Mouse (Mus musculus): Measurements from ENCODE around the gene Gm20388. TPM values are rescaled to one million over a fixed set of nuclear protein-coding genes. Genes with fewer than 3 reads are reported as not detected.

Gene Gm20388
- polyA plus RNA-seq, 1 experiment: 10.6 TPM

- H3K27ac ChIP-seq (ENCODE audit: control insufficient read depth, insufficient read depth, low read depth, low read length, poor library complexity): no peak overlapping the region
- WGBS: 44% methylated on average over 12 of the region's 12 CpGs
- no peak for TF ChIP-seq POLR2A (IDR thresholded peaks at IDR 0.05; ENCODE audit: borderline replicate concordance, control insufficient read depth, low read depth, low read length)
- TF ChIP-seq CTCF (IDR thresholded peaks at IDR 0.05; ENCODE audit: control insufficient read depth, insufficient read depth, low read length): no peak
- H3K4me1 ChIP-seq (ENCODE audit: control insufficient read depth, insufficient read depth, low read length): peaks cover 3% of the 10 kb centered on the region; the same call in 1 of the 2 replicates
- H3K4me3 ChIP-seq (replicated peaks; ENCODE audit: control insufficient read depth, low read depth, low read length): no peak overlapping the region
Measured at GRCm38 (mm10) chr8:121850436-121850820, 1939.8 kb downstream of the Gm20388 start.

GRCm38 (mm10) chr8:121850821-121851470 lies 1940.3 kb downstream of the Gm20388 start:
- H3K27ac ChIP-seq (ENCODE audit: control insufficient read depth, insufficient read depth, low read depth, low read length, poor library complexity): no peak overlapping the region
- 2% methylated on average over 24 of the region's 24 CpGs for WGBS
- TF ChIP-seq POLR2A (IDR thresholded peaks at IDR 0.05; ENCODE audit: borderline replicate concordance, control insufficient read depth, low read depth, low read length) (peak; percentile 52; the same call in 1 of the 2 replicates), CTCF (IDR thresholded peaks at IDR 0.05; ENCODE audit: control insufficient read depth, insufficient read depth, low read length) (peak; percentile 99)
- H3K4me3 ChIP-seq (replicated peaks; ENCODE audit: control insufficient read depth, low read depth, low read length): peak overlapping the region; percentile 35
- peaks cover 3% of the 10 kb centered on the region; the same call in 1 of the 2 replicates for H3K4me1 ChIP-seq (ENCODE audit: control insufficient read depth, insufficient read depth, low read length)

- H3K4me3 ChIP-seq (replicated peaks; ENCODE audit: control insufficient read depth, low read depth, low read length): no peak overlapping the region
- TF ChIP-seq POLR2A (IDR thresholded peaks at IDR 0.05; ENCODE audit: borderline replicate concordance, control insufficient read depth, low read depth, low read length) (no peak), CTCF (IDR thresholded peaks at IDR 0.05; ENCODE audit: control insufficient read depth, insufficient read depth, low read length) (no peak)
- H3K27ac ChIP-seq (ENCODE audit: control insufficient read depth, insufficient read depth, low read depth, low read length, poor library complexity): no peak overlapping the region
Measured at GRCm38 (mm10) chr8:121851716-121852115, 1941.1 kb downstream of the Gm20388 start.

GRCm38 (mm10) chr8:121852464-121852863 lies 1941.8 kb downstream of the Gm20388 start:
- TF ChIP-seq CTCF (IDR thresholded peaks at IDR 0.05; ENCODE audit: control insufficient read depth, insufficient read depth, low read length) (no peak), POLR2A (IDR thresholded peaks at IDR 0.05; ENCODE audit: borderline replicate concordance, control insufficient read depth, low read depth, low read length) (no peak)
- WGBS: 46% methylated on average over 7 of the region's 7 CpGs
- peaks cover 2% of the 10 kb centered on the region; the same call in 1 of the 2 replicates for H3K4me1 ChIP-seq (ENCODE audit: control insufficient read depth, insufficient read depth, low read length)

More at GRCm38 (mm10) chr8:121851716-121852115, 1941.1 kb downstream of the Gm20388 start:
- H3K4me1 ChIP-seq (ENCODE audit: control insufficient read depth, insufficient read depth, low read length): peaks cover 2% of the 10 kb centered on the region; the same call in 1 of the 2 replicates
- 81% methylated on average over 7 of the region's 7 CpGs for WGBS

GRCm38 (mm10) chr8:121853586-121853985 lies 1942.9 kb downstream of the Gm20388 start:
- WGBS: 68% methylated on average over 2 of the region's 2 CpGs
- Histone ChIP-seq H3K27ac (ENCODE audit: control insufficient read depth, insufficient read depth, low read depth, low read length, poor library complexity) (no peak overlapping the region), H3K4me1 (ENCODE audit: control insufficient read depth, insufficient read depth, low read length) (peaks cover 2% of the 10 kb centered on the region; the same call in 1 of the 2 replicates), H3K4me3 (replicated peaks; ENCODE audit: control insufficient read depth, low read depth, low read length) (no peak overlapping the region)
- TF ChIP-seq POLR2A (IDR thresholded peaks at IDR 0.05; ENCODE audit: borderline replicate concordance, control insufficient read depth, low read depth, low read length) (no peak), CTCF (IDR thresholded peaks at IDR 0.05; ENCODE audit: control insufficient read depth, insufficient read depth, low read length) (no peak)

More at GRCm38 (mm10) chr8:121852464-121852863, 1941.8 kb downstream of the Gm20388 start:
- Histone ChIP-seq H3K27ac (ENCODE audit: control insufficient read depth, insufficient read depth, low read depth, low read length, poor library complexity) (no peak overlapping the region), H3K4me3 (replicated peaks; ENCODE audit: control insufficient read depth, low read depth, low read length) (no peak overlapping the region)

- TF ChIP-seq CTCF (IDR thresholded peaks at IDR 0.05; ENCODE audit: control insufficient read depth, insufficient read depth, low read length): no peak
- TF ChIP-seq POLR2A (IDR thresholded peaks at IDR 0.05; ENCODE audit: borderline replicate concordance, control insufficient read depth, low read depth, low read length): no peak
- 80% methylated on average over 14 of the region's 14 CpGs for WGBS
Measured at GRCm38 (mm10) chr8:121856071-121856746, 1945.6 kb downstream of the Gm20388 start.

GRCm38 (mm10) chr8:121857331-121857730 lies 1946.7 kb downstream of the Gm20388 start:
- 72% methylated on average over 9 of the region's 9 CpGs for WGBS
- H3K27ac ChIP-seq (ENCODE audit: control insufficient read depth, insufficient read depth, low read depth, low read length, poor library complexity): no peak overlapping the region

More at GRCm38 (mm10) chr8:121856071-121856746, 1945.6 kb downstream of the Gm20388 start:
- Histone ChIP-seq H3K4me3 (replicated peaks; ENCODE audit: control insufficient read depth, low read depth, low read length) (no peak overlapping the region), H3K4me1 (ENCODE audit: control insufficient read depth, insufficient read depth, low read length) (no peaks in the 10 kb centered on the region; the same call in 1 of the 2 replicates), H3K27ac (ENCODE audit: control insufficient read depth, insufficient read depth, low read depth, low read length, poor library complexity) (no peak overlapping the region)

GRCm38 (mm10) chr8:121857747-121858146 lies 1947.1 kb downstream of the Gm20388 start:
- Histone ChIP-seq H3K27ac (ENCODE audit: control insufficient read depth, insufficient read depth, low read depth, low read length, poor library complexity) (no peak overlapping the region), H3K4me1 (ENCODE audit: control insufficient read depth, insufficient read depth, low read length) (no peaks in the 10 kb centered on the region; the same call in 1 of the 2 replicates), H3K4me3 (replicated peaks; ENCODE audit: control insufficient read depth, low read depth, low read length) (no peak overlapping the region)
- no peak for TF ChIP-seq POLR2A (IDR thresholded peaks at IDR 0.05; ENCODE audit: borderline replicate concordance, control insufficient read depth, low read depth, low read length)
- 67% methylated on average over 2 of the region's 2 CpGs for WGBS

More at GRCm38 (mm10) chr8:121857331-121857730, 1946.7 kb downstream of the Gm20388 start:
- Histone ChIP-seq H3K4me3 (replicated peaks; ENCODE audit: control insufficient read depth, low read depth, low read length) (no peak overlapping the region), H3K4me1 (ENCODE audit: control insufficient read depth, insufficient read depth, low read length) (no peaks in the 10 kb centered on the region; the same call in 1 of the 2 replicates)
- TF ChIP-seq POLR2A (IDR thresholded peaks at IDR 0.05; ENCODE audit: borderline replicate concordance, control insufficient read depth, low read depth, low read length): no peak
- TF ChIP-seq CTCF (IDR thresholded peaks at IDR 0.05; ENCODE audit: control insufficient read depth, insufficient read depth, low read length): no peak

Data from bone marrow, adult 2 months (tissue).